Mouse (Mus musculus) embryonic fibroblast, embryonic 13.5 days (primary cell): Measurements from ENCODE around the gene Gm20683. TPM values are rescaled to one million over a fixed set of nuclear protein-coding genes. Genes with fewer than 3 reads are reported as not detected.
"Not testable (repeated sequence)": the region's sequence is repeated elsewhere in the genome, so short reads cannot be mapped to it uniquely, and the experiment has no call there.

Experiments
- H3K27ac ChIP-seq: 2 replicates; pipeline ENCODE4 v1.5.1; 2012; ENCODE audit warnings: low read length, control low read depth, inconsistent platforms; ENCODE audit not compliant: insufficient read depth
- H3K4me1 ChIP-seq: 2 replicates; pipeline ENCODE4 v1.6.1; 2011; ENCODE audit warnings: low read length; ENCODE audit not compliant: control insufficient read depth, insufficient read depth
- H3K4me3 ChIP-seq: 2 replicates; pipeline ENCODE4 v1.5.1; 2011; ENCODE audit warnings: mild to moderate bottlenecking, control low read depth, low read length; ENCODE audit not compliant: insufficient read depth
- CTCF ChIP-seq: IDR thresholded peaks from 2 replicates; pipeline ENCODE4 v1.5.1; 2011; ENCODE audit warnings: mild to moderate bottlenecking, control low read depth, low read length, moderate library complexity, borderline replicate concordance; ENCODE audit not compliant: insufficient read depth
- POLR2A ChIP-seq: IDR thresholded peaks from 2 replicates; pipeline ENCODE4 v1.6.1; 2011; ENCODE audit warnings: low read depth, mild to moderate bottlenecking, control low read depth, low read length, moderate library complexity
- polyA plus RNA-seq: library from polyadenylated mRNA; stranded (reverse); fragments of >200 nt; gene quantifications from 2 replicates; pipeline ENCODE4 v1.2.4, GENCODE M21; 2011; ENCODE audit warnings: low read depth; ENCODE audit not compliant: missing spikeins, insufficient read length

Gene Gm20683
- polyA plus RNA-seq, 1 experiment = not detected

- Histone ChIP-seq H3K4me3 (no peak overlapping the region), H3K4me1 (peaks cover 1% of the 10 kb centered on the region; the same call in 1 of the 2 replicates), H3K27ac (no peak overlapping the region)
- no peak for TF ChIP-seq POLR2A
- no peak for TF ChIP-seq CTCF
These were observed 22.4 kb downstream of the Gm20683 start for GRCm38 (mm10) chr17:25818851-25819780.

- no peak overlapping the region for H3K27ac ChIP-seq
- TF ChIP-seq POLR2A (no peak), CTCF (no peak)
- no peak overlapping the region for H3K4me3 ChIP-seq
- no peaks in the 10 kb centered on the region for H3K4me1 ChIP-seq
These were observed 23.9 kb downstream of the Gm20683 start for GRCm38 (mm10) chr17:25817662-25818061.

- Histone ChIP-seq H3K4me1 (no peaks in the 10 kb centered on the region), H3K27ac (no peak overlapping the region), H3K4me3 (no peak overlapping the region)
- no peak for TF ChIP-seq POLR2A
- TF ChIP-seq CTCF = peak; percentile 56; the same call in 1 of the 2 replicates
These were observed 28.1 kb downstream of the Gm20683 start for GRCm38 (mm10) chr17:25813471-25813870.

- Histone ChIP-seq H3K27ac (no peak overlapping the region), H3K4me1 (0 out of 2 replicates have a peak, but pooled peaks cover 3% of the 10 kb centered on the region), H3K4me3 (no peak overlapping the region)
- TF ChIP-seq CTCF (no peak), POLR2A (no peak)
These were observed 30.7 kb downstream of the Gm20683 start for GRCm38 (mm10) chr17:25810890-25811289.

- H3K27ac ChIP-seq = no peak overlapping the region
- TF ChIP-seq CTCF (no peak), POLR2A (no peak)
- H3K4me1 ChIP-seq = 0 out of 2 replicates have a peak, but pooled peaks cover 3% of the 10 kb centered on the region
These were observed 31.8 kb downstream of the Gm20683 start for GRCm38 (mm10) chr17:25809606-25810340.

GRCm38 (mm10) chr17:25808789-25809605 is 32.6 kb downstream of the Gm20683 start, which contains the start of gene Fbxl16:
Gene Fbxl16, plus strand, starts transcription at chr17:25809085.
- peak within 1 kb of the TSS; percentile 68 for H3K4me3 ChIP-seq
- H3K27ac ChIP-seq = no peak within 1 kb of the TSS
- H3K4me1 ChIP-seq = 0 out of 2 replicates have a peak, but pooled peaks cover 3% of the 10 kb centered on the region
- no peak for TF ChIP-seq CTCF
- no peak for TF ChIP-seq POLR2A

More at GRCm38 (mm10) chr17:25809606-25810340, 31.8 kb downstream of the Gm20683 start:
- H3K4me3 ChIP-seq = peak overlapping the region; percentile 68

GRCm38 (mm10) chr17:25808028-25808427 is 33.5 kb downstream of the Gm20683 start:
- no peak overlapping the region for H3K4me3 ChIP-seq
- H3K4me1 ChIP-seq = 0 out of 2 replicates have a peak, but pooled peaks cover 3% of the 10 kb centered on the region
- no peak overlapping the region for H3K27ac ChIP-seq
- no peak for TF ChIP-seq POLR2A
- no peak for TF ChIP-seq CTCF

GRCm38 (mm10) chr17:25807452-25807851 is 34.1 kb downstream of the Gm20683 start:
- H3K27ac ChIP-seq, H3K4me3 ChIP-seq, H3K4me1 ChIP-seq: not testable (repeated sequence)

- Histone ChIP-seq H3K4me3 (no peak overlapping the region), H3K27ac (no peak overlapping the region), H3K4me1 (peaks cover 6% of the 10 kb centered on the region; the same call in 1 of the 2 replicates)
- TF ChIP-seq CTCF = no peak
- TF ChIP-seq POLR2A = no peak
These were observed 35.1 kb downstream of the Gm20683 start for GRCm38 (mm10) chr17:25806507-25806906.
